Mouse (Mus musculus) monocyte, adult 2 months (primary cell): Measurements from ENCODE around the gene 1700031F05Rik.
"Not testable (repeated sequence)": the region's sequence is repeated elsewhere in the genome, so short reads cannot be mapped to it uniquely, and the experiment has no call there.

ENCODE experiments used
- DNase-seq, 2 experiments: peaks; one replicate each; pipeline ENCODE4 v3.0.0; 2022; ENCODE audit warnings: low spot score in 2 of 2, low read depth in 1 of 2

1700031F05Rik gene

GRCm38 (mm10) chrX:102867871-102868270 is at the start of gene 1700031F05Rik:
1700031F05Rik (minus strand) TSS chrX:102867971.
- DNase-seq = no peak

GRCm38 (mm10) chrX:102914823-102915222 is 47.1 kb upstream of the 1700031F05Rik start:
- DNase-seq = not testable (repeated sequence)

- DNase-seq = not testable (repeated sequence)
Measured at GRCm38 (mm10) chrX:102908587-102908986, 40.8 kb upstream of the 1700031F05Rik start, which contains the start of the genes Dmrtc1a and 1700011M02Rik. Dmrtc1a (minus strand) TSS chrX:102908687. 1700011M02Rik (plus strand) TSS chrX:102908905.

- not testable (repeated sequence) for DNase-seq
Measured at GRCm38 (mm10) chrX:102854516-102854915, 13.3 kb downstream of the 1700031F05Rik start, which contains the start of gene Dmrtc1c2. Dmrtc1c2 (minus strand) TSS chrX:102854616.

GRCm38 (mm10) chrX:102812311-102812710 is 55.5 kb downstream of the 1700031F05Rik start:
- no peak for DNase-seq
